Mouse (Mus musculus): ENCODE measurements around the gene Plekhm3.

DNA sequence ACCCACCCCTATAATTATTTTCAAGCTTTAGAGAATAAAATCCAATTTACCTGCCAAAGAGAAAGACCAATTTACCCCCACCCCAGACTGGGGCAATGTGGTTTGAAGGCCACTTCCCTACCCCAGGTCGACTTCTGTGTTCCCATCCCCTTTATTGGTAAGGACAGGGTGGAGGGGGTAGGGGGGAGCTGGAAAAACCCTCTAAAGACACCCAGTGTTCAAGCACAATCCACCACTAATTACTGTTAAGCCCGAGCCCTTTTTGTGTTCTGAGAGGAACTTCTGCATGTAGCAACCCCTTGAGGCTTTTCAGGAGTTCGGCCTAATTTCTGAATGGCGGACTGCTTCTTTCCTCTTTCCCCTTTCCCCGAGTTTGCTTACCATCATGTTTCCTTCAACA lies 177.2 kb downstream of the Plekhm3 start:
- TF ChIP-seq CTCF (IDR thresholded peaks at IDR 0.05; ENCODE audit: low read depth) (no peak), EP300 (IDR thresholded peaks at IDR 0.05; ENCODE audit: low read depth) (no peak)

Data from heart, postnatal 0 days (tissue).